8 mouse cellular contexts compared by ENCODE assay signal in genomic region chr11:100527458-100528374, GRCm38 (mm10). TPM values are rescaled to one million over a fixed set of nuclear protein-coding genes. Genes with fewer than 3 reads are reported as not detected.
A peak's percentile ranks its signal among the peaks of the same experiment; 100 is the strongest.
DNase-seq lines count a peak whose midpoint lies in the region; ATAC-seq lines count a peak whose summit lies in the region.

Acly (minus strand) TSS chr11:100528000.

- DNase-seq in adipocyte (ENCODE audit: low spot score), result peak; percentile 98
- peak; percentile 99 for DNase-seq in embryo, embryonic 10 days (ENCODE audit: low spot score)
- peak; percentile 99 for DNase-seq in gastrocnemius, postnatal 10 days
- peak; percentile 99 for DNase-seq in induced T-regulatory cell, adult 2 months (ENCODE audit: low read depth)
- DNase-seq in left cerebral cortex, adult 9 months (ENCODE audit: low spot score in 2 of 2), result peak; percentile 97 to 98
- DNase-seq in right cerebral cortex, postnatal 14 days, result peak; percentile 99
- DNase-seq in urinary bladder, postnatal 36 days (ENCODE audit: low spot score in 2 of 2), result peak; percentile 92 to 98

- peak; percentile 93 for ATAC-seq in megakaryocyte progenitor cell, adult 5-6 weeks (replicated peaks; ENCODE audit: poor library complexity)

RNA-seq across cellular contexts. Expression of gene Acly, which starts in this region (rescaled TPM):
- 10 to 100 TPM; 26.6 to 34.6 TPM for total RNA-seq in gastrocnemius, postnatal 10 days (2021)
- total RNA-seq in megakaryocyte progenitor cell, adult 5-6 weeks (2015), result 80.4 and 81.7 TPM in 2 replicates
- 89.1 and 101 TPM in 2 replicates for total RNA-seq in megakaryocyte progenitor cell, adult 5-6 weeks (2017)

Comparison
In these comparisons a context has a peak if more than half of its experiments do, and no peak if none do; other contexts are left out.
1. Peak in every context shown above with its lines: DNase-seq and ATAC-seq.